Mouse (Mus musculus) cerebellum, adult 18-20 months (tissue): Measurements from ENCODE around the gene Cd300a.

Experiments
- DNase-seq, 2 experiments: peaks; one replicate each; pipeline ENCODE4 v3.0.0; 2021

The Cd300a gene

GRCm38 (mm10) chr11:114889991-114890518, at the start of gene Cd300a:
TSS of gene Cd300a (plus strand) at chr11:114890041.
- DNase-seq, result no peak

- DNase-seq, result no peak
These were observed 45.9 kb upstream of the Cd300a start for GRCm38 (mm10) chr11:114843818-114844463.

DNA sequence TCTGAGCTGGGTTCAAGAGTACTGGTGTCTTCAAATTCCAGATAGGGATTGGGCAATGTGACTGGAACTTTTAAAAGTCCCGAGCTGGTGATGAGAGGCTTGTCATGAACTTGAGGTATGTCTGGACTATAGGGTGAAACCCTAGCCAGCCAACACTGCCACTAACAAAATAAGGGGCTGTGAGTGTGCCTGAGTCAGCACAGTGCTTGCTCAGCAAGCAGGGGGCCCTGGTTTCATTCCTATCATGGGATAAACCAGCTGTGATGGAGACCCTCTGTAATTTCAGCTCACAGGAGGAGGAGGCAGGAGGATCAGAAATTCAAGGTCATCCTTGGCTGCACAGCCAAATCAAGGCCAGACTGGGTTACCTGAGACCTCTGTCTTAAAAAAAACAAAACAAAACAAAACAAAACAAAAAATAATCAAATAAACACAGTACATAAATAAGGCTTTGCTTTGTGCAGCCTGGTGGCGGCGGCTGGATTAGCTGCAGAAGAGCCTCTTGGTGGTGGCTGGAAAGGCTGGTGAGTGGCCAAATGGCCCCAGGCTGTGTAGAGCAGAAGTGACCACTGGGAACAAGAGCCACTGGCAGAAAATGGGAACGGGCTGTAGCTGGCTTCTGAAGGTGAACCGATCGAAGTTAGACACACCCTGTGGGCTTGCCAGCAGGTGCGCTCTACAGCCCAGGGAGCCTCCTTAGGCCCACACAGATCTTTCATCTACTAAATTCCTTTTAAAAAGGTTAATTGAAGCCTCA, 45.2 kb upstream of the Cd300a start:
- DNase-seq, result no peak

GRCm38 (mm10) chr11:114846336-114846735, 43.5 kb upstream of the Cd300a start:
- no peak for DNase-seq

DNA sequence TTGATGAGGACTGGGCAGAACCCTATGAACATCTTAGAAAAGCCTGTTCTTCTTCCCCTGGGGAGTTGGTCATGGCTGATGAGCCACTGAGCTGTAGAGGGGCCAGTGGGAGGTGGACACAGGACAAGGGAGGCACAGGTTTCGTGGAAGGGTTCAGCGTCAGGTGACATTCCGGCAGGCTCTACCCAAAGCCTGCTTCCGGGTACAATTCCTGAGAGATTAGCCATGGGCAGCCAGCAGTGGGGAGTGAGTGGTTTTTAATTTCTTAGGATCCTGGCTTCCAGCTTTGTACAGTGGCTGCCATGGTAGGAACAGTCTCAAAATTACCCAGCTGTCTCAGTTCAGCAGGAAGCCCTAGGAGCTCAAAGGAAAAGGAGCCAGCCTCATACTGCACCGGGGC, 42.8 kb upstream of the Cd300a start:
- DNase-seq, result no peak

GRCm38 (mm10) chr11:114849572-114849971, 40.3 kb upstream of the Cd300a start:
- DNase-seq, result no peak

GRCm38 (mm10) chr11:114850066-114850451, 39.8 kb upstream of the Cd300a start:
- peak in 1 of 2 experiments; percentile 40 for DNase-seq

GRCm38 (mm10) chr11:114850452-114851268, 39.2 kb upstream of the Cd300a start, which contains the start of gene Gprc5c:
TSS of gene Gprc5c (plus strand) at chr11:114851152.
- DNase-seq, result peak; percentile 66 to 73

DNA sequence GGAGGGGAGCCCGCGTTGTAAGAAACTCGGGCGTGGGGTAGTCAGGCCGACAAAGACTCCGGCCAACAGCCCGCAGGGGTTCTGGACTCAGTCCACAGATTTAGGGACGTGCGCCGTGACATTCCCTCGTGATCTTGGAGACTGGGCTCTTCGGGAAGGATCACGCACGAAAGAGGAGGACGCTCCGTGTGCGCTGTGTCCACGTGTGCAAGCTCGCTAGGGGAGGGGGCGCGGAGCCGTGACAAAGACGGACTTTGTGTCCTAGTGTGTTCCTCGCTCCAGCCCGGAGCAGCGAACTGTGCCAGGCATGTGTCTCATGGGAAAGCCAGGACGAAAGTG, 38.6 kb upstream of the Cd300a start:
- peak; percentile 93 to 96 for DNase-seq

GRCm38 (mm10) chr11:114851608-114852310, 38.1 kb upstream of the Cd300a start:
- peak; percentile 92 to 93 for DNase-seq

DNA sequence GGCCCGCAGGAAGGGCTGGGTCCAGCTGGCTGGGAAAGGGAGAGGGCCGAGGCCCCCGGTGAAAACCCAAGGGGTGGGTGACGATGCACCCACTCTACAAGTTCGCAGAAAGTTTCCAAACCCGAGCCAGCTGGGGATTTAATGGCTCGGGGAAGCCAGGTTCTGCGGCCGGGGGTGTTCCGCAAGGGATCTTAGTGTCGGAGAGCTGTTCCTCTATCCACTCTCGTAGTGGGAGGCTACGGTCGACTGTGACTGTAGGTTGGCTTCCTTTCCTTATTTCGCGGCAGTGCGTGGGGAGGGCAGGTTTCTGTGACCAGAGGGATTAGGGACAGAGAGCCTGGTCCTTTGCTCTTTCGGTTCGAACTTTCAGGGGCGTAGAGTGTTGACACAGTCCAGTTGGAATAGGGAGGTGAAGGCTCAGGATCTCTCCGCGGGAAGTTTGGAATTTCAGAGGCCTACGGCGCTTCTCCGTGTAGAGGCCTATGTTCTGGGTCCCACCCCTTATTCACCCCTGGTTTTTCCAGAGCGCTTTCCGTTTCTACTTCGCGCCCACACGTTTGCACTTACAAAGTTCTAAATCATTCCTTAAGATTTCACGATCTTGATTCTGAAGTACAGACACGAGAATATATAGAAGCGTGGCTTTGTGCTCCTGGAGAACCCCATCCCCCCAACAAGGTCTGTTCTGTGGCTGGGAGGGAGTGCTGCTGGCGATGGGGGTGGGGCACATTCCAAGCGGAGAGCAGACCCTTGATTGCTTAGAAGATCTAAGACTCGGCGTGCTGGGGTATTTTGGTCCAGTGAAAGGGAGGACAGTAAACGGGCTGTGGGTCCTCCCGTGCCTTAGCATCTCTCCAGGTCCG, 37.3 kb upstream of the Cd300a start:
- DNase-seq, result peak; percentile 52 to 62

- DNase-seq, result peak in 1 of 2 experiments; percentile 55
These were observed 36.5 kb upstream of the Cd300a start for GRCm38 (mm10) chr11:114853174-114853838.

GRCm38 (mm10) chr11:114854581-114854980, 35.3 kb upstream of the Cd300a start:
- DNase-seq, result peak in 1 of 2 experiments; percentile 42

GRCm38 (mm10) chr11:114856125-114856524, 33.7 kb upstream of the Cd300a start:
- DNase-seq, result no peak

GRCm38 (mm10) chr11:114858641-114859040, 31.2 kb upstream of the Cd300a start:
- DNase-seq, result no peak

GRCm38 (mm10) chr11:114861057-114861456, 28.8 kb upstream of the Cd300a start:
- DNase-seq, result no peak

GRCm38 (mm10) chr11:114862687-114863086, 27.2 kb upstream of the Cd300a start:
- DNase-seq, result no peak

- DNase-seq, result no peak
These were observed 25.9 kb upstream of the Cd300a start for GRCm38 (mm10) chr11:114863918-114864420.

DNA sequence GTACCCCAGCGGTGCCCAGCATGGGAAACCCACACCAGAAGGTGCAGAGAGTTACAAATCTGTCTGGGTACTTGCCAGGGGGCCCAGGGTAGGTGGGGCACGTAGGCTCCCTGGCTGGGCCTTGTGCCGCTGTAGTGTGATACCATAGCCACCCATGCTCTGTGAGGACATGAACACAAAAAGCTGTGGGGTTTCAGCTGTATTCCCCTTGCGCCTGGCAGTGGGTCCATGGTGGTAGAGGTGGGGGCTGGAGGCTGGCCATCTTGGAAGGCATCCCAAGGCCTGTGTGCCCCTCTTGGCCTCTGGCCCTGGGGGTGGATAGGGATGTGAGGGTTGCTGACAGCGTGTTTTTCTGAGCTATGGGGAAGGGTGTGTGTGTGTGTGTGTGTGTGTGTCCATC, 23.8 kb upstream of the Cd300a start:
- DNase-seq, result peak in 1 of 2 experiments; percentile 57

- DNase-seq, result peak; percentile 77 to 78
These were observed 23.1 kb upstream of the Cd300a start for GRCm38 (mm10) chr11:114866486-114867360.
